8 mouse cellular contexts compared by ENCODE assay signal in the genomic region with DNA sequence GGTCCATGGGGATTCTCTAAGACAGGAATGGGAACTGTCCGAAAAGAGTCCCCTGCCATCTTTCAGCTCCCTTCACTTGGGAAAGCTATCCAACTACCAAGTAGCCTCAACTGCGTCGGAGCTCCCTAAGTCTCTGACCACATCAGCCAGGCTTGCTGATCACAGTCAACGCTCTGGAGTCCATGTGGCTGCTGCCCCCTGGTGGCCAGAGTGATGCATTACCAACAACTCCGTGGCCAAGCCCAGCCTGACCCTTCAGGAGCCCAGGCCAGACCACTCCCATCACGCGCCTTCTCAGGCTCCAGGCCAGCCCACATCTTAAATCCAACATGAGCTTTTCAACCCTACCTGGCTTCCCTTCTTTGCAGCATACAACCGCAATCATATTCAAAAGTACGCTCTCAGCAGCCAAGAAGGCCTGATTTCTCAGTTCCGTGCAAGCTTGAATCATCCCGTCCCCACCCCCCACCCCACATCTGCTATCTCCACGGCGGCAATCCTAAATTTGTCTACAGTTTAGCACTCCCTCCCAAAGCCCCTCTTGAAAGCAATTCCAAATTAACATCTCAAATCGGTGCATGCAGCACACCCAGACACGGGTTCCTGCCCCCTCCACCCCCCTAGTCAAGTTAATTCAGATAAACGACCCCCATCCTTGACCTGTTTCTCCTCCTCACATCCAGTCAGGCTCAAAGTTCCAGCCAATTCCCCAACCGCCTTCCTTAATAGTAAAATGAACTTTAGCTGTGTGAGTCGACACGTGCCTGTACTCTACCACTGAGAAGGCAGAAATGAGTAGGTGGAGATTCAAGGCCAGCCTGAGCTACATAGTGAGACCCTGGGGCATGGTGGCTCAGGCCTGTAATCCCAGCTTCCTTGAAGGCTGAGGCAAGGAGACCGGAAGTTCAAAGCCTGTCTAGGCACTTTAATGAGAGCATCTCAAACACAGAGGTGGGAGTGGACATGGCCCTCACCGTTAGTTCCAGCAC. TPM values are rescaled to one million over a fixed set of nuclear protein-coding genes. Genes with fewer than 3 reads are reported as not detected.
DNase-seq lines count a peak whose midpoint lies in the region; ATAC-seq and TF ChIP-seq lines count a peak whose summit lies in the region.

No protein-coding gene starts in this region.

- no peaks in the 10 kb centered on the region for H3K36me3 ChIP-seq in forebrain, embryonic 12.5 days (replicated peaks)
- no peaks in the 10 kb centered on the region for H3K36me3 ChIP-seq in heart, postnatal 0 days (replicated peaks; ENCODE audit: control insufficient read depth, insufficient read depth, low read length)
- no peaks in the 10 kb centered on the region for H3K36me3 ChIP-seq in liver, embryonic 14.5 days (replicated peaks; ENCODE audit: control insufficient read depth, insufficient read depth, low read depth)
- H3K36me3 ChIP-seq in neural tube, embryonic 12.5 days = no peaks in the 10 kb centered on the region
- no peaks in the 10 kb centered on the region for H3K36me3 ChIP-seq in stomach, postnatal 0 days (ENCODE audit: control insufficient read depth, insufficient read depth, low read length)

- no peaks in the 10 kb centered on the region for H3K9me3 ChIP-seq in forebrain, embryonic 12.5 days
- no peaks in the 10 kb centered on the region for H3K9me3 ChIP-seq in heart, postnatal 0 days (replicated peaks; ENCODE audit: control insufficient read depth, low read length)
- no peaks in the 10 kb centered on the region for H3K9me3 ChIP-seq in liver, embryonic 14.5 days (ENCODE audit: control insufficient read depth, low read length)
- no peaks in the 10 kb centered on the region for H3K9me3 ChIP-seq in neural tube, embryonic 12.5 days
- H3K9me3 ChIP-seq in stomach, postnatal 0 days (ENCODE audit: control insufficient read depth, low read length) = no peaks in the 10 kb centered on the region

- ATAC-seq in CD4-positive, CD25-positive, alpha-beta regulatory T cell, adult 4 months = peak; percentile 73
- peak; percentile 91 for ATAC-seq in forebrain, embryonic 12.5 days (ENCODE audit: low FRiP score)
- ATAC-seq in heart, postnatal 0 days (ENCODE audit: insufficient read depth, low read depth) = peak; percentile 64
- peak; percentile 69 for ATAC-seq in liver, embryonic 14.5 days (ENCODE audit: insufficient read depth)
- ATAC-seq in neural tube, embryonic 12.5 days (ENCODE audit: low FRiP score, low read depth) = peak; percentile 82; the same call in 1 of the 2 replicates
- ATAC-seq in stomach, postnatal 0 days (ENCODE audit: low FRiP score, low TSS enrichment) = peak; percentile 85

- no peak overlapping the region for H3K4me2 ChIP-seq in forebrain, embryonic 12.5 days
- H3K4me2 ChIP-seq in heart, postnatal 0 days (ENCODE audit: low read depth, low read length) = no peak overlapping the region
- no peak overlapping the region for H3K4me2 ChIP-seq in liver, embryonic 14.5 days (ENCODE audit: low read depth)
- H3K4me2 ChIP-seq in neural tube, embryonic 12.5 days (replicated peaks) = peak overlapping the region; percentile 21; the same call in 1 of the 2 replicates
- H3K4me2 ChIP-seq in stomach, postnatal 0 days (replicated peaks; ENCODE audit: low read depth) = no peak overlapping the region

- H3K9ac ChIP-seq in forebrain, embryonic 12.5 days = no peak overlapping the region
- no peak overlapping the region for H3K9ac ChIP-seq in heart, postnatal 0 days (replicated peaks; ENCODE audit: low read depth, low read length)
- no peak overlapping the region for H3K9ac ChIP-seq in liver, embryonic 14.5 days (replicated peaks)
- H3K9ac ChIP-seq in neural tube, embryonic 12.5 days = no peak overlapping the region
- no peak overlapping the region for H3K9ac ChIP-seq in stomach, postnatal 0 days (ENCODE audit: low read length)

- H3K27ac ChIP-seq in forebrain, embryonic 12.5 days = no peak overlapping the region
- no peak overlapping the region for H3K27ac ChIP-seq in heart, postnatal 0 days (ENCODE audit: low read depth)
- H3K27ac ChIP-seq in liver, embryonic 14.5 days = no peak overlapping the region
- H3K27ac ChIP-seq in neural tube, embryonic 12.5 days = no peak overlapping the region
- H3K27ac ChIP-seq in stomach, postnatal 0 days (replicated peaks) = no peak overlapping the region

- WGBS in forebrain, embryonic 12.5 days = 30% methylated on average over 21 of the region's 21 CpGs
- 22% methylated on average over 21 of the region's 21 CpGs for WGBS in heart, postnatal 0 days
- WGBS in liver, embryonic 14.5 days (ENCODE audit: insufficient replicate concordance) = 30% methylated on average over 21 of the region's 21 CpGs
- WGBS in neural tube, embryonic 12.5 days = 23% methylated on average over 21 of the region's 21 CpGs
- 28% methylated on average over 21 of the region's 21 CpGs for WGBS in stomach, postnatal 0 days

- DNase-seq in c-Kit-positive CD71-negative TER-119-negative erythroid progenitor cells, embryonic 14.5 days (ENCODE audit: low read depth) = peak; percentile 85
- DNase-seq in heart, postnatal 0 days (ENCODE audit: low spot score) = peak; percentile 43
- peak; percentile 81 to 93 for DNase-seq in kidney, postnatal 36 days
- DNase-seq in liver, embryonic 14.5 days (ENCODE audit: low read depth in 3 of 3, low spot score in 3 of 3) = peak; percentile 50 to 62 (median 55)
- DNase-seq in stomach, postnatal 0 days (ENCODE audit: low spot score) = peak; percentile 86

- H3K4me3 ChIP-seq in forebrain, embryonic 12.5 days (replicated peaks) = no peak overlapping the region
- H3K4me3 ChIP-seq in heart, postnatal 0 days (ENCODE audit: low read depth, low read length) = no peak overlapping the region
- no peak overlapping the region for H3K4me3 ChIP-seq in liver, embryonic 14.5 days (ENCODE audit: insufficient read depth in 1 of 2, low read depth in 2 of 2, low read length in 2 of 2)
- H3K4me3 ChIP-seq in neural tube, embryonic 12.5 days = no peak overlapping the region
- H3K4me3 ChIP-seq in stomach, postnatal 0 days (ENCODE audit: low read depth, low read length) = no peak overlapping the region

- peak; percentile 92 for TF ChIP-seq CTCF in heart, postnatal 0 days (IDR thresholded peaks at IDR 0.05; ENCODE audit: low read depth)
- peak; percentile 100 for TF ChIP-seq CTCF in liver, embryonic 14.5 days (IDR thresholded peaks at IDR 0.05; ENCODE audit: low read depth)
- TF ChIP-seq CTCF in stomach, postnatal 0 days (IDR thresholded peaks at IDR 0.05; ENCODE audit: low read depth) = peak; percentile 98

- peaks cover 5% of the 10 kb centered on the region; the same call in 1 of the 2 replicates for H3K4me1 ChIP-seq in forebrain, embryonic 12.5 days
- no peaks in the 10 kb centered on the region for H3K4me1 ChIP-seq in heart, postnatal 0 days (ENCODE audit: control insufficient read depth, insufficient read depth)
- H3K4me1 ChIP-seq in liver, embryonic 14.5 days (replicated peaks; ENCODE audit: control insufficient read depth in 2 of 2, insufficient read depth in 2 of 2, low read length in 1 of 2) = no peaks in the 10 kb centered on the region; a peak in 1 of 4 replicates
- no peaks in the 10 kb centered on the region for H3K4me1 ChIP-seq in neural tube, embryonic 12.5 days
- no peaks in the 10 kb centered on the region for H3K4me1 ChIP-seq in stomach, postnatal 0 days (replicated peaks; ENCODE audit: control insufficient read depth, insufficient read depth)

- peaks cover 24% of the 10 kb centered on the region for H3K27me3 ChIP-seq in forebrain, embryonic 12.5 days
- peaks cover 16% of the 10 kb centered on the region for H3K27me3 ChIP-seq in heart, postnatal 0 days (ENCODE audit: control insufficient read depth, insufficient read depth, low read length)
- peaks cover 2% of the 10 kb centered on the region; the same call in 1 of the 2 replicates for H3K27me3 ChIP-seq in liver, embryonic 14.5 days (ENCODE audit: control insufficient read depth, insufficient read depth, low read length)
- peaks cover 8% of the 10 kb centered on the region for H3K27me3 ChIP-seq in neural tube, embryonic 12.5 days (replicated peaks)
- H3K27me3 ChIP-seq in stomach, postnatal 0 days (ENCODE audit: control insufficient read depth, insufficient read depth, low read length) = no peaks in the 10 kb centered on the region; the same call in 1 of the 2 replicates

- TF ChIP-seq EP300 in heart, postnatal 0 days (IDR thresholded peaks at IDR 0.05; ENCODE audit: low read depth) = no peak
- TF ChIP-seq EP300 in liver, embryonic 14.5 days (IDR thresholded peaks at IDR 0.05; ENCODE audit: low read depth) = no peak
- no peak for TF ChIP-seq EP300 in stomach, postnatal 0 days (optimal IDR thresholded peaks at IDR 0.05)

RNA-seq across cellular contexts. Expression of a gene that starts 8.4 kb away (rescaled TPM):
- 10 to 100 TPM; 25.9 to 29.4 TPM for polyA plus RNA-seq in CD4-positive, CD25-positive, alpha-beta regulatory T cell, adult 4 months (2017; shearing (Covaris generic))
- 22.3 and 28.6 TPM in 2 replicates for polyA plus RNA-seq in forebrain, embryonic 12.5 days (2016; fragmentation: Nextera tagmentation; extraction: Ambion mirVana)
- under 0.01 and 0.15 TPM in 2 replicates for total RNA-seq in heart, postnatal 0 days (2014; rRNA removed; ENCODE audit: low replicate concordance)
- polyA plus RNA-seq in heart, postnatal 0 days (2015; fragmentation: Nextera tagmentation; extraction: Ambion mirVana) = 0.25 and 0.26 TPM in 2 replicates
- polyA plus RNA-seq in liver, embryonic 14.5 days (2012; rRNA removed) = 0.73 and 0.74 TPM in 2 replicates
- polyA plus RNA-seq in liver, embryonic 14.5 days (2014; fragmentation: Nextera tagmentation; extraction: Ambion mirVana) = 0.94 and 1.5 TPM in 2 replicates
- 28.1 and 32.6 TPM in 2 replicates for polyA plus RNA-seq in neural tube, embryonic 12.5 days (2016; fragmentation: Nextera tagmentation; extraction: Ambion mirVana)
- polyA plus RNA-seq in stomach, postnatal 0 days (2015; fragmentation: Nextera tagmentation; extraction: Ambion mirVana) = 0.52 and 0.67 TPM in 2 replicates

RNA-seq across cellular contexts. Expression of a gene that starts 32.5 kb away (rescaled TPM):
- polyA plus RNA-seq in CD4-positive, CD25-positive, alpha-beta regulatory T cell, adult 4 months (2017; shearing (Covaris generic)) = 10 to 100 TPM; 23.6 to 29.8 TPM
- polyA plus RNA-seq in forebrain, embryonic 12.5 days (2016; fragmentation: Nextera tagmentation; extraction: Ambion mirVana) = 11.2 and 12.3 TPM in 2 replicates
- total RNA-seq in heart, postnatal 0 days (2014; rRNA removed; ENCODE audit: low replicate concordance) = 20.5 and 33.8 TPM in 2 replicates
- polyA plus RNA-seq in heart, postnatal 0 days (2015; fragmentation: Nextera tagmentation; extraction: Ambion mirVana) = 9.5 and 11.0 TPM in 2 replicates
- 26.9 and 27.9 TPM in 2 replicates for polyA plus RNA-seq in liver, embryonic 14.5 days (2012; rRNA removed)
- 20.8 and 22.7 TPM in 2 replicates for polyA plus RNA-seq in liver, embryonic 14.5 days (2014; fragmentation: Nextera tagmentation; extraction: Ambion mirVana)
- polyA plus RNA-seq in neural tube, embryonic 12.5 days (2016; fragmentation: Nextera tagmentation; extraction: Ambion mirVana) = 15.5 and 17.7 TPM in 2 replicates
- polyA plus RNA-seq in stomach, postnatal 0 days (2015; fragmentation: Nextera tagmentation; extraction: Ambion mirVana) = 20.0 and 20.2 TPM in 2 replicates

RNA-seq across cellular contexts. Expression of a gene that starts 33.3 kb away (rescaled TPM):
- 1 to 10 TPM; 2.8 to 3.0 TPM for polyA plus RNA-seq in CD4-positive, CD25-positive, alpha-beta regulatory T cell, adult 4 months (2017; shearing (Covaris generic))
- 2.7 TPM in 2 replicates for polyA plus RNA-seq in forebrain, embryonic 12.5 days (2016; fragmentation: Nextera tagmentation; extraction: Ambion mirVana)
- 6.6 and 6.8 TPM in 2 replicates for total RNA-seq in heart, postnatal 0 days (2014; rRNA removed; ENCODE audit: low replicate concordance)
- 1.2 and 1.4 TPM in 2 replicates for polyA plus RNA-seq in heart, postnatal 0 days (2015; fragmentation: Nextera tagmentation; extraction: Ambion mirVana)
- 4.6 and 4.9 TPM in 2 replicates for polyA plus RNA-seq in liver, embryonic 14.5 days (2012; rRNA removed)
- polyA plus RNA-seq in liver, embryonic 14.5 days (2014; fragmentation: Nextera tagmentation; extraction: Ambion mirVana) = 2.1 TPM in 2 replicates
- 2.1 and 2.9 TPM in 2 replicates for polyA plus RNA-seq in neural tube, embryonic 12.5 days (2016; fragmentation: Nextera tagmentation; extraction: Ambion mirVana)
- polyA plus RNA-seq in stomach, postnatal 0 days (2015; fragmentation: Nextera tagmentation; extraction: Ambion mirVana) = 1.1 and 1.2 TPM in 2 replicates

RNA-seq across cellular contexts. Expression of a gene that starts 49.7 kb away (rescaled TPM):
- 10 to 100 TPM in 1 of 2 experiments, 1 to 10 TPM in 1; 8.9 to 11.3 TPM for polyA plus RNA-seq in CD4-positive, CD25-positive, alpha-beta regulatory T cell, adult 4 months (2017; shearing (Covaris generic))
- polyA plus RNA-seq in forebrain, embryonic 12.5 days (2016; fragmentation: Nextera tagmentation; extraction: Ambion mirVana) = 15.9 and 17.5 TPM in 2 replicates
- total RNA-seq in heart, postnatal 0 days (2014; rRNA removed; ENCODE audit: low replicate concordance) = 62.1 and 64.7 TPM in 2 replicates
- polyA plus RNA-seq in heart, postnatal 0 days (2015; fragmentation: Nextera tagmentation; extraction: Ambion mirVana) = 5.3 and 5.9 TPM in 2 replicates
- 48.6 and 55.6 TPM in 2 replicates for polyA plus RNA-seq in liver, embryonic 14.5 days (2012; rRNA removed)
- polyA plus RNA-seq in liver, embryonic 14.5 days (2014; fragmentation: Nextera tagmentation; extraction: Ambion mirVana) = 8.4 and 8.9 TPM in 2 replicates
- polyA plus RNA-seq in neural tube, embryonic 12.5 days (2016; fragmentation: Nextera tagmentation; extraction: Ambion mirVana) = 19.1 and 20.3 TPM in 2 replicates
- 5.1 and 5.3 TPM in 2 replicates for polyA plus RNA-seq in stomach, postnatal 0 days (2015; fragmentation: Nextera tagmentation; extraction: Ambion mirVana)
